Mouse (Mus musculus) retina, embryonic 14.5 days (tissue): Measurements from ENCODE around the gene Tmem212.
A peak's percentile ranks its signal among the peaks of the same experiment; 100 is the strongest.
"Not testable (repeated sequence)": the region's sequence is repeated elsewhere in the genome, so short reads cannot be mapped to it uniquely, and the experiment has no call there.

Experiments
- DNase-seq: peaks from one replicate; pipeline ENCODE4 v3.0.0-alpha.2; 2015; ENCODE audit warnings: low spot score

The Tmem212 gene

GRCm38 (mm10) chr3:27896318-27896892 lies at the start of gene Tmem212:
Gene Tmem212 (minus strand): TSS chr3:27896368.
- no peak for DNase-seq

DNA sequence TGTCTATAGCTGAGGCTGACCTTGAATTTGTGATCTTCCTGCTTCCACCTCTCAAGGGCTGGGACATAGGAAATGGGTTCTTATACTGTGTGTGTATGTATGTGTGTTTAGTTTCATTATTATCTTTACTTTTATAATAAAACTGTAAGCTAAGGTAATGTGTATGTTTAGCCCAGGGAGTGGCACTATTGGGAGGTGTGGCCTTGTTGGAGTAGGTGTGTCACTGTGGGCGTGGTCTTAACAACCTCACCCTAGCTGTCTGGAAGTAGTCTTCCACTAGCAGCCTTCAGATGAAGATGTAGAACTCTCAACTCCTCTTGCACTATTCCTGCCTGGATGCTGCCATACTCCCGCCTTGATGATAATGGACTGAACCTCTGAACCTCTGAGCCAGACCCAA lies 49.2 kb upstream of the Tmem212 start:
- not testable (repeated sequence) for DNase-seq

DNA sequence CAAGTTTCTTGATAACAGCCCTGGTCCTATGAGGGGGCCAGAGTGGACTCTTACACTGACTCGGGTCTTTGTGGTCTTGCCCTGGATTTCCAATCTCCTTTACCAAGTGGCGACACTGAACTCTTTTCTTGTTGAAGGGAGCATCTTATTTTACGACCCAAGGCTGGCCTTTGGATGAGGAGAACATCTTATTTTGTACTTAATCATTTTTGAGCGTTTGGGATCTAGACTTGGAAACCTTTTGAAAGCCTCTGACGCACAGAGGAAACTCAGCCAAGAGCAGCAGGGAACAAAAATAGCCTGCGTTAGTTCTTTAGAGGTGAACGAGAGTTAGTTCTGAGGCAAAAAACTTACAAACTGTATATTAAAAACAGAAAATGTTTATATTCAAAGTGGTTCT lies 46.8 kb upstream of the Tmem212 start:
- DNase-seq = no peak

DNA sequence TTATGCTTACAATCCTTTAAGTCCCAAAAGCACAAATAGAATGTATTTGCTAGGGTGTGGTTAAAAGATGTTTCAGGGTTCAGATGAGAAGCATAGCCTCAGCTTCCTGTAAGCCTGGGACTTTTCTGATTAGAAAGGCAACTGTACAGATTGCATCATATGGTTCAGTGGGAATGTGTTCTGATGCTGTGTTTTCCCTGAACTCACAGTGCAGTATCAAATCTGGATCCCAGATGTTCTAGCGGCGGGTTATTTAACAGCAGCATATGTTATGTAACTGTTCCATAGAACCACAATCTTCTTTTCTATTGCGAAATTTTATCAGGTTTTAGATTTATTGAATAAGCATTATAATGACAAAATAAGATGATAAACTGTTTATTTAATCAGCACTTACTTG lies 45.5 kb upstream of the Tmem212 start:
- no peak for DNase-seq

DNA sequence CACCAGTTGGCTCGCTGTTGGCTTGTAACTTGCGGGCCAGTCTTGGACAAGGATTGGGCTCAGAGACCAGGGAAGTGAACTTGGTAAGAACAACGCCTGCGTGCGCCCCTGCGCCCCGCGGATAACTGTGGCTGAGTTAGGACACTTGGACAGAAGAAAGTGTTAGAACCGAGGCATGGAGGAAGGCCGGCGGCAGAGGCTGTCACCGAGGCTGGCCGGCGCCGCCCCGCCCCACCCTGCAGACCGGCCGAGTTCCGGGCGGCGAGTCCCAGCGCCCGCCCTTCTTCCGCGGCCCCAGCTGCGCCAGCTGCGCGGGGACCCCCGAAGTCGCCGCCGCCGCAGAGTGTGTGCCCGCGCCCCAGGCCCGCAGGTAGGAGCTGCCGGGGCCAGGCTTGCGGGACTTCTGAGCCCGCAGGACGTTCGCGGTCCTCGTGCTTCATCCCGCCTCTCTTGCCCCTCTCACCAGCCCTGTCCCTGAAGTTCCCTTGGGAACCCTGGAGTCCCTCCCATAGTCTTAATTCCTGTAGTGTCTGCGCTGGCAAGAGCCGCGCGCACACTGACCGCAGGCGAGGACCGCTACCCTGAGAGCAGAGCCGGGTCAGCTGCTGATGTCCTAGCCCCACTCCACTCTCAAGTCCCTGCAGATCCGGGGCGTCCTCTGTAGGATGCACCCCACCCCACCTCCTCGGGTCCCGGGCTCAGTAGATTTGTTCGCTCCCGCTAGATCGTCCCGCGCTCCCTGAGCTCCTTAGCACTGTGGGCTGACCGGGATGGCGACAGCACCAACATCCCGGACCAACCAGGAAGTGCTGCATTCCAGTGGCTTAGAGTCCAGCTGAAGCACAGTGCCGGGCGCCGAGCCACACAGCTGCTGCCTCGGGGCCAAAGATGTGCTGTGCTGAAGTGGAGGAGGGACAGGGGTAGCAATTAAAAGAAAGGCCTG lies 42.5 kb upstream of the Tmem212 start, which contains the start of gene Pld1:
Gene Pld1 (plus strand): TSS at position 315 of the 943 bp plus-strand sequence.
- peak; percentile 61 for DNase-seq

DNA sequence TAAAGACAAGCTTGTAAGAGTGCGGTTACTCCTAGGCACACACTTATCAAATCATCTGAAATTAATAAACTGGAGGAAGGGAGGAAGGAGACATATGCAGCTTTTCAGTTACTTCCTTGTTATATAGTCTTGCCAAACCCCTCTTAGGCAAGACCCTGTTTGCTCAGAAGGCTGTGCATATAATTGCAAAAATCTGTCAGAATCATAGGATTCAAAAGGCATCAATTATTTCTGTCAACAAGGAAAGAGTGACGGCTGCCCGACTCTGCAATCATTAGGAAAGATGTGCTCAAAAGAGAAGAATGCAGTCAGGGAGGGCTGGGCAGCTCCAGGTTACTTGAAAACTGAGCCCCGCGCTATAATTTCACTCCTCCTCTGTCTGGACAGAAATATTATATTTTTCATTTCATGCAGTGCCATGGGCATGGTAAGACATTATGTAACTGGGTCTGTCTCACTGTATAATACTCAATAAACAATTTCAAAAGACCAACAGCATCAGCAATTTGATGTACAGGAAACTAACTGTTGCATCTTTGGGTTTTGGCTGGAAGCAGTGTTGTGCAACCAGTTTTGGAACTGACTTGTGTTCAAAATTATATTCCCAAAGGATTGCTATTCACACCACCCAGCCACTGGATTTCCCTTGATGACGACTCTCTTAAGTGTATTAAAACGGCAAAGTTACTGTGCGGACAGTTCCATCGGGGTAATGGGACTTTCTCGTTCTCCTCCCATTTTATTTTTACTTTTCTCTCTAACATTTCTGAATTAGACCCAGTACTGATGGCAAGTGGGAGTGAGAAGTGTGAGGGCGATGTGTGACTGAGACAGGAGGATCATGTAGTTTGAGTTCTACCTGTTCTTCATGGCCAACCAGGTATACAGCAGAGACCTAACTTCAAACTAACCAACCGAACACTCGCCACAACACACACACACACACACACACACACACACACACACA lies 41.3 kb upstream of the Tmem212 start:
- no peak for DNase-seq

DNA sequence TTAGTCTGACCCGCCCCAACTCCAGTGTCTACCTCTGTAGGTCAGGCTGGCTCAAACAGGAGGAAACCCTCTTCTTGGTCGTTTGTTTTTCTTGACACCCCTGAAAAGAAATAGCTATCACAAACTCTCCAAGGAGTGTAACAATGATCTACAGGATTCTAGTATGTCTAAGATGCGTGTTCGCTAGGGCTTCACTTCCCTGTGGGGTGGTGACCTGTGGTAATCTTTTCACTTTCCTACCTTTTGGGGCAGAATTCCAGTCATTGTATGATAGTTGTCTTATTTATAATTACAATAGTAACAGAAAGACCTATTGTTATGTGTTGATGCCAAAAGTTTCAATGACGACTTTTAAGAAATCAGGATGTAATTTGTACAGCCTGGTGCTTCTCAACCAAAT lies 40.6 kb upstream of the Tmem212 start:
- DNase-seq = no peak

DNA sequence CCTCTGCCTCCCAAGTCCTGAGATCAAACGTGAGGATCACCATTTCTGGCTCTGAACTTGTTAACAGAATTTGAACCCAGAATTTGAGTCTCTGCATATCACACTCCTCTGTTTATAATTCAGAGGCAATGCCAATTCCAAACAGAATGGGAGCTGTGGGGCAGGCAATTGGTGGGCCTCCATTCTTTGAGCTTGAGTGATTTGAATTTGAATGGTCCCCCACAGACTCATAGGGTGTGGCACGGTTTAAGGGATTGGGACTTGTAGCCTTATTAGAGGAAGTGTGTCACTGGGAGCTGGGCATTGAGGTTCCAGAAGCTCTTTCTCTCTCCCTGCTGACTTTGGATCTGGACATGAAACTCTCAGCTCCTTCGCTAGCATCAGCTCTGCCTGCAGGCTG lies 39.5 kb upstream of the Tmem212 start:
- no peak for DNase-seq

DNA sequence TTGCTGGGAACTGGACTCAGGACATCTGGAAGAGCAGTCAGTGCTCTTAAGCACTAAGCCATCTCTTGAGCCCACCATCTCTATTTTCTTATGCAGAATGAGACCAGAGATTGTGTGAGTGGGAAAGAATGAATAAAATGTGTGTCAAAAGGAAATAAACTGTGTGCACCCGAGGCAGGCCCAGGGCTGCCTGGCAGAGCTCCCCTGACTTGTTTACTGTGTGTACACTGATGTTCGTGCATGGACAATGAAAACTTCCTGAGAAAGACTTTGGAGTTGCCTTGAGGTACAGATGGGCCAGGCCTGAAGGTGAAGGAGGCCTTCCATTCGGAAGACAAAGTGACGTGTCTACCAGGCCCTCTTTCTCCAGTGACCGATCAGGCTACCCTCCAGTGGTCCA lies 36.2 kb upstream of the Tmem212 start:
- no peak for DNase-seq

- DNase-seq = no peak
These were observed 33.1 kb upstream of the Tmem212 start for GRCm38 (mm10) chr3:27929219-27929618.

GRCm38 (mm10) chr3:27924037-27924436 lies 27.9 kb upstream of the Tmem212 start:
- no peak for DNase-seq

- DNase-seq = no peak
These were observed 25.3 kb upstream of the Tmem212 start for GRCm38 (mm10) chr3:27921268-27922020.

DNA sequence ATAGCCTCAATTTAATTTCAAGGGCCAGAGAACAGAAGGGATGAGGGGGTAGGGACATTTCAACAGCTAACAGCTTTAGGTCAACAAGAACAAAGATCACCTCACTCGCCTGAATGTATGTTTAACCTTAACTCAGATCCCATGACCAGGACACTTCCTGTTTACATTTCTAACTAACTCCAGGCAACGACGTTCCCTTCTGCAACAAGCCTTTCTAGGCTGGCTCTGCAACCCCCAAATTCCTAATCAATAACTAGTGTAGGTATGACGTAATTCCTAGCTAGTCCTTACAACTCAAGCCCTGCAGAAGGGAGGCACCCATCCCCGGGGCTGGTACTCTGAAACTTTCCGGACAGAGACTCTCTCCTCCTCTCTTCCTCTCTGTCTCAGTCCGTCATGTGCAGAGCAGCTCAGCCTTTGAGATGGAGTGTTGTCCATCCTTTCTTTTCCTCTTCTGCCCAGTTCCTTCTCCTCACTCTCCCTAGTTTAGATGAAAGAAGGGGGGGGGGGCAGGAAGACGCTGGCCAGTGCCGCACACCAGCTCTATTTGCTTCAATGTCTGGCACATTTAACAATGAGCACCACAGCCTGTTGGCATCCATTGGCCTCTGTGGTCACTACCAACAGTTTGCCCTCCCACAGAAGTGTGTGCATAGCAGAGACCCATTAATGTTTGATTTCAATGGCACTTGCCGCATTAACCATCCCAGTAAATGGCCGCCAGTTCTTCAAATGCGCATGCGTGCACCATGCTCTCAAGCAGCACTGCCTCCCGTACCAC lies 22.7 kb upstream of the Tmem212 start:
- DNase-seq = no peak

DNA sequence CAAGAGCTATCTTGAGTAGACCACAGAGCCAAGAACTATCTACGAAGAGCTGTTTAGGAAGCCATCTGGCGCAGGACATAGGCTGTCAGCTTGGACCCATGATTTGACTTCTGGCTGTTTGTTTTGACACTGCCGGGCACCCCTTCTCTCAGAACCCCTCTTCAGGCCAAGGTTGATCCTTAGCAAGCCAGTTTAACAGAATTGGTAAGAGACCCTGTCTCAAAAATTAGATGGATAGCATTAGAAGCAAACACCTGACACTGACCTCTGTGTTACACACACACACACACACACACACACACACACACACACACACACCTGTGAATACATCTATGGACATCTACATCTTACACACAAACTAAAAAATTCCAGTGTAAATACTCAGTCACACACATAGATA lies 12.8 kb upstream of the Tmem212 start:
- no peak for DNase-seq

- no peak for DNase-seq
These were observed 12.1 kb upstream of the Tmem212 start for GRCm38 (mm10) chr3:27908316-27908715.

GRCm38 (mm10) chr3:27907301-27907700 lies 11.1 kb upstream of the Tmem212 start:
- no peak for DNase-seq

DNA sequence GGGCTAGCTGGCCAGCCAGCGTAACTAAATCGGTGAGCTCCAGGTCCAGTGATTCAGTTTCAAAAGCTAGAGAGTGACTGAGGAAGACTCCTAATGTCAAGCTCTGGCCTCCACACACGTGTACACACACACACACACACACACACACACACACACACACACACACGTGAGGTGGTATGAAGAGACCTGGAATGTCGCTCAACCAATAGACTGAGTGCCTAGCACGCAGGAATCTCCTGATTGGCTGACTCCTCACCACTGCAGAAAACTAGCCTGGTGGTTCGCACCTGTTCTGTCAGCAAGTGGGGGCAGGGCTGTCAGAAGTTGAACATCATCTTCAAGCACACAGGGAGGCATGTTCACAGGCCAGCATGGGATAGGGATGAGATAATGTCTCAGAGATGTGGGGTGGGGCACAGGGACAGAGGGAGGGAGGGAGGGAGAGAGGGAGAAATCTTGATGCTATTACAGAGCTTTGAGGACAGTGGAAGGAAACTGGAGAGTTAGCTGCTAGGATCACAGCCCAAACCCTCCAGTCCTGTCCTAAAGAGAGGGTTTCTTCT lies 10.6 kb upstream of the Tmem212 start:
- DNase-seq = peak; percentile 22

- no peak for DNase-seq
These were observed 8.6 kb upstream of the Tmem212 start for GRCm38 (mm10) chr3:27904659-27905330.

DNA sequence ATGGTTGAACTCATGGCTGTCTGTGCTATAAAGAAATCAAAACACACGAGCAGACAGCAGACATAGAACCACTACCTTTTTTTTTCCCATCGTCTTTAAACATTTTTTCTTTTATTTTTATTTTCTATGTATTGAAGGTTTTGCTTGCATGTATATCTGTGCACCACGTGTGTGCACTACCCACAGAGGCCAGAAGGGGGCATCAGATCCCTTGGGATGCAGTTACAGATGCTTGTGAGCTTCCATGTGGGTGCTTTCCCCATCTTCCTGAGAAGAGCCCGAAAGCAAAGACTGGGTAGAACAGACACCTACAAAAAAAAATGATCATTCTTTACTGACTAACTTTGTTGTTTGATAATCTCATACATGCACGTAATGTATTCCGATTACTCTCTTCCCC lies 5.7 kb upstream of the Tmem212 start:
- DNase-seq = no peak
